Mouse (Mus musculus) embryonic facial prominence, embryonic 14.5 days (tissue): ENCODE results near the gene Btg2. TPM values are rescaled to one million over a fixed set of nuclear protein-coding genes. Genes with fewer than 3 reads are reported as not detected.
A peak's percentile ranks its signal among the peaks of the same experiment; 100 is the strongest.

ENCODE experiments used
- ATAC-seq: fragments of 200-750 bp; cut with Nextera tagmentation; 2 replicates; pipeline ENCODE4 v1.8.0; 2017; ENCODE audit warnings: low read depth, moderate number of reproducible peaks, moderate TSS enrichment
- DNase-seq: peaks from one replicate; pipeline ENCODE4 v3.0.0-alpha.2; 2015; ENCODE audit warnings: low spot score
- H3K27ac ChIP-seq: fragments of 300-500 bp; sonication (generic); replicated peaks from 2 replicates; pipeline ENCODE4 v1.5.1; 2014; ENCODE audit warnings: low read depth, mild to moderate bottlenecking, low read length, moderate library complexity
- H3K27me3 ChIP-seq: fragments of 300-500 bp; sonication (generic); replicated peaks from 2 replicates; pipeline ENCODE4 v1.6.1; 2014; ENCODE audit warnings: low read length; ENCODE audit not compliant: control insufficient read depth, insufficient read depth
- H3K36me3 ChIP-seq: fragments of 300-500 bp; sonication (generic); 2 replicates; pipeline ENCODE4 v1.6.1; 2014; ENCODE audit warnings: low read length, mixed read lengths; ENCODE audit not compliant: control insufficient read depth, insufficient read depth
- H3K4me1 ChIP-seq: fragments of 300-500 bp; sonication (generic); 2 replicates; pipeline ENCODE4 v1.6.1; 2014; ENCODE audit warnings: antibody characterized with exemption, low read length; ENCODE audit not compliant: control insufficient read depth, insufficient read depth
- H3K4me2 ChIP-seq: fragments of 300-500 bp; sonication (generic); 2 replicates; pipeline ENCODE4 v1.6.1; 2014; ENCODE audit warnings: low read depth, mild to moderate bottlenecking, low read length, moderate library complexity, mixed read lengths
- H3K4me3 ChIP-seq: fragments of 300-500 bp; sonication (generic); 2 replicates; pipeline ENCODE4 v1.5.1; 2014; ENCODE audit warnings: low read depth, mild to moderate bottlenecking, low read length
- H3K9ac ChIP-seq: fragments of 300-500 bp; sonication (generic); 2 replicates; pipeline ENCODE4 v1.6.1; 2014; ENCODE audit warnings: low read depth, mild to moderate bottlenecking, low read length, moderate library complexity, mixed read lengths
- H3K9me3 ChIP-seq: fragments of 300-500 bp; sonication (generic); 2 replicates; pipeline ENCODE4 v1.6.1; 2016; ENCODE audit warnings: low read length; ENCODE audit not compliant: control insufficient read depth
- WGBS: fragments of 180-500 bp; shearing (Covaris S2); extraction: QIAGEN DNeasy Blood & Tissue Kit; methylation state at CpG from one replicate; pipeline ENCODE4 v1.1.7; 2014; 5-methylcytosine and 5-hydroxymethylcytosine counted together
- polyA plus RNA-seq: library from polyadenylated mRNA; unstranded; fragments of >200 nt; fragmentation: Nextera tagmentation; extraction: Ambion mirVana; gene quantifications from 2 replicates; pipeline ENCODE4 v1.2.1, GENCODE M21; 2014

The Btg2 gene
- polyA plus RNA-seq, 1 experiment from 2014 or later, result 41.3 TPM

DNA sequence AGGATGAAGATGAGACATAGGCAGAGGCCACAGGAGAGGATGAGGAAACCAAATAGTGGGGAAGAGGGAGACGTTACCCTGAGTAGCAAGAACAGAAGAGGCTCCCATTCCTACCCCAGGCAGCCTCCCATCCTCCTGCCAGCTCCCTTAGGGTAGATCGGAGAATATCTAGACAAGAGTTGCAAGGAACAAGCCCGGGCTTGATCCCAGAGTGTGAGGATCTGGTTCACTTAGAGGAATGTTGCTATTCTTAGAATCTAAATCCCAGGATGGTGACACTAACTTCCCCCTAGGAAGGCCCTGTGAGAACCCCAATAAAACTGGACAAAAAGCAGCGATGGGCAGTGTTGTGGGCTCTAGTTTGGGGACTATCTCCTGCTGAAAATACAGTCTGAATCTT lies 22.0 kb upstream of the Btg2 start:
- Histone ChIP-seq H3K4me1 (peaks cover 26% of the 10 kb centered on the region), H3K36me3 (no peaks in the 10 kb centered on the region), H3K4me3 (no peak overlapping the region), H3K9ac (no peak overlapping the region), H3K9me3 (no peaks in the 10 kb centered on the region), H3K27me3 (no peaks in the 10 kb centered on the region), H3K4me2 (no peak overlapping the region), H3K27ac (no peak overlapping the region)
- WGBS, result 69% methylated on average over 4 of the region's 4 CpGs
- peak; percentile 59 for DNase-seq
- ATAC-seq, result no peak

DNA sequence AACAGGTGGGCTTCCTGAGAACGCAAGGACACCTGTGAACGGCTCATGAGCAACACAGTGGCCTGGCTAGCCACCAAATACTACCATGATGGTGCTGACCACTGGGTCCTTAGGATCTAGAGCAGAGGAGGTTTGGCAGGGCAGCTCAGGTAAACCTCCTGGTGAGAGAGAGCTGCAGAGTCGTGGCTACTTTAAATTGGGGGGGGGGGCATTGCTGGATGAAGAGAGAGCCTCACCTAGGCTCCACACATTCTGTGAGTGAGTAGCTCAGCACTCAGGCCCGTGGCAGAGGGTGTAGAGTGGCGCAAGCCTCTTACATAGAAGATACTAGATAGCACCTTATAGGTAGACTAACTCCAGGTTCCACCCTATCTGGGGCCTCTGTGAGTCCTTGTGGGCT lies 21.5 kb upstream of the Btg2 start:
- ATAC-seq (no peak), DNase-seq (no peak)
- Histone ChIP-seq H3K27me3 (no peaks in the 10 kb centered on the region), H3K9ac (no peak overlapping the region), H3K27ac (no peak overlapping the region), H3K36me3 (no peaks in the 10 kb centered on the region), H3K4me1 (peaks cover 31% of the 10 kb centered on the region), H3K4me2 (no peak overlapping the region), H3K9me3 (no peaks in the 10 kb centered on the region), H3K4me3 (no peak overlapping the region)
- WGBS, result 85% methylated on average over 5 of the region's 5 CpGs

DNA sequence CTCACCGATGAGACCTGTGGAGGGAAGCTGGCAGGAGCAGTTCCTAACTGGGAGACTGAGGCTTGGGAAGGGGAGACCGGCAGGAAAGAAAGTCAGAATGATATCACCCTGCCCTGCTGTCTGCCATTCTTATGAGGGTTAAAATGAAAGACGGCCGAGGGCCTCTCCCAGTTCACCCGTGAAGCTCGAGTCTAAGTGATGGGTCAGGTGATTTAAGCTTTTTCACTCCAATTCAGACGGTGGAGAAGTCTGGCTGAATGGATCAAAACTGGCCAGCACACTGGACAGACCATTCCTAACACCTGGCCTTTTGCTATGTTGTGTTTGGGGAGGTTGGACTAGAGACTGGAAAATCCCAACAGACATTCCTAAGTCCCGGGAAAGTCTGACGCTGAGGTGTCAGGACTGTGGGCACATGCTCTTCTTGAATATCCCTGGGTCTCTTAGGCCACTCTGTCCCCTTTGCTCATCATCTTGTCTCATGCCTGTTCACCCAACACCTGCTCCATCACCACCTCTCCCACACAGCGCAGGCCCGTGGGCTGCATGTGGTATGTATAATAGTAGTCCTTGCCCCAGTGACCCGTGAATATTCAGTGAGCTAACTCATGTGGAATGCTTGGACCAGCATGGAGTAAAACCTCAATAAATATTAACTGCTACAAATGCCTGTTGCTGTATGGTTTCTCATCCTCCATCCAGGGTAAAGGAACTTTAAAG lies 20.8 kb upstream of the Btg2 start:
- DNase-seq, result no peak
- no peak for ATAC-seq
- peak overlapping the region; percentile 59 for H3K9ac ChIP-seq
- no peaks in the 10 kb centered on the region for H3K36me3 ChIP-seq
- H3K27ac ChIP-seq, result peak overlapping the region; percentile 89
- peak overlapping the region; percentile 59 for H3K4me2 ChIP-seq
- H3K4me1 ChIP-seq, result peaks cover 36% of the 10 kb centered on the region
- H3K9me3 ChIP-seq, result no peaks in the 10 kb centered on the region
- 17% methylated on average over 12 of the region's 12 CpGs for WGBS
- peak overlapping the region; percentile 40 for H3K4me3 ChIP-seq
- H3K27me3 ChIP-seq, result no peaks in the 10 kb centered on the region

DNA sequence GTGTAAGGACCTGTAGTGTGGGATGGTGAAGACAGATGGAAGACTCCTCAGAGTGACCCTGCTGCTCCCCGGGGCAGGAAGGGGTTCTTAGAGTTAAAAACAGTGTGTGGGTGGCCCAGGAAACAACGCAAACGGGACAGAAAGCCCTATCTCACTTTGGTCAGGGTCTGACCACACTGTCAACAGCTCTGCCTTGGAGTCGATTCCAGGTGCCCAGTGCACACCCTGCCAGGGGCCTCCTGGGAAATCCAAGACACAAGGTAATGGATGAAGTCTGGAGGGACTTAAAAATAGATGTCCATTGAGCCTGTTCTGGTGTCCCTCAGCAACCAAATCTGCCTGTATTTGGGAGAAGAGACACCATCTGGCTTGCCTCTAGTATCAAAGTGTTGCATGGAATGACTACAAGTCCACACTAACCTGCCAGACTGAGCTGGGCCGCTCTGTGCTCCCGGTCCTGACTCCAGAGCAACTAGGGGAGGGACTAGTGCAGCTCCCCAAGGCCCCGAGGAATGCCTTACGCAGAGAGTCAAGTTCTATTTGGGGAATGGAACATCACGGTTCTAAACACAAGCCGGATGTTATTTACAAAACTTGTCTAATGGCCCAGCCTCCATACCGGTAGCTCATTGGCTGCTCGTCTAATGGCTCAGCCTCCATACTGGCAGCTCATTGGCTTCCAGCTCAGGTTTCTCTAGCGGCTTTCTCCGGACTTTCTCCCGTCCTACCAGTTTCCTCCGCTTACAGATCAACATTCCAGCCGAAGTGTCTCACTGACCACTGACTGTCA lies 20.0 kb upstream of the Btg2 start:
- H3K9ac ChIP-seq, result peak overlapping the region; percentile 59
- 6% methylated on average over 17 of the region's 17 CpGs for WGBS
- H3K4me1 ChIP-seq, result peaks cover 44% of the 10 kb centered on the region

DNA sequence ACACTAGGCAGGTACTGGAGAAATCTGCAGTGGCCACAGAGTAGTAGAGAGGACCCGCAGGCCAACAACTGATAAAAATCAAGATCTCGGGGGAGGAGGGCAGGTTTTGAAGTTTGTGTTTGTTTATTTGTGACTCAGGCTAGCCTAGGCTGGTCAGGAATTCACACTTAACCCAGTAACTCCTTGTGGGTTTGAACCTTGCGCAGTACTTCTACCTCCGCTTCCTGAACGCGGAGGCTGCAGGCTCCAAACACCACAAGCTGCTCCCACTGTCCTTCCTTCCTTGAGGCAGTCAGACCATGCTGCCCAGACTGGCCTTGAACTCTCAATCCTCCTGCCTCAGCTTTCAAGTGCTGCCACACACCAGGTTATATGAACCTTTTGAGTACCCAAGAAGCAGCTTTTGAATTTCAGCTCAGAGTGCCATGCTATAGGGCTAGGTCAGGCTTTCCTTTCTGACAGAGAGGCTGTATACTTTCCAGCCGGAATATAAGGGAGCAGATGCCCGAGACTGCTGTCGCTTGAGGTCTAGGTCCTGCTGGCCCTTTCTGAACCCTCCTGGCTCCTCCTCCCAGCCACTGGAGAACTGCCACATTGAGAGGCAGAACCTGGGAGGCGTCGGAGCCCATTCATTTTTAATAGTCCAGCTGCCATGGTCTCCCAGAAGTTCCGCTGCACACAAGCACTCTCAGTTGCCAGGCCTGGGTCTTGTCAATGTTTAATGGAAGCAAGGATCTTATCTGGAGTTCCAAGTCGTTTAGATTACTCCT lies 19.2 kb upstream of the Btg2 start:
- Histone ChIP-seq H3K4me2 (peak overlapping the region; percentile 59), H3K36me3 (no peaks in the 10 kb centered on the region), H3K27ac (peak overlapping the region; percentile 89), H3K9me3 (no peaks in the 10 kb centered on the region), H3K27me3 (no peaks in the 10 kb centered on the region), H3K4me3 (no peak overlapping the region), H3K9ac (peak overlapping the region; percentile 49; the same call in 1 of the 2 replicates), H3K4me1 (peaks cover 52% of the 10 kb centered on the region)
- DNase-seq (no peak), ATAC-seq (no peak)
- 61% methylated on average over 13 of the region's 13 CpGs for WGBS

More for the DNA sequence above, 20.0 kb upstream of the Btg2 start:
- no peaks in the 10 kb centered on the region for H3K27me3 ChIP-seq
- peak overlapping the region; percentile 89 for H3K27ac ChIP-seq
- ATAC-seq (peak; percentile 91), DNase-seq (peak; percentile 98)
- H3K4me2 ChIP-seq, result peak overlapping the region; percentile 59
- H3K36me3 ChIP-seq, result no peaks in the 10 kb centered on the region
- no peaks in the 10 kb centered on the region for H3K9me3 ChIP-seq
- peak overlapping the region; percentile 40 for H3K4me3 ChIP-seq

DNA sequence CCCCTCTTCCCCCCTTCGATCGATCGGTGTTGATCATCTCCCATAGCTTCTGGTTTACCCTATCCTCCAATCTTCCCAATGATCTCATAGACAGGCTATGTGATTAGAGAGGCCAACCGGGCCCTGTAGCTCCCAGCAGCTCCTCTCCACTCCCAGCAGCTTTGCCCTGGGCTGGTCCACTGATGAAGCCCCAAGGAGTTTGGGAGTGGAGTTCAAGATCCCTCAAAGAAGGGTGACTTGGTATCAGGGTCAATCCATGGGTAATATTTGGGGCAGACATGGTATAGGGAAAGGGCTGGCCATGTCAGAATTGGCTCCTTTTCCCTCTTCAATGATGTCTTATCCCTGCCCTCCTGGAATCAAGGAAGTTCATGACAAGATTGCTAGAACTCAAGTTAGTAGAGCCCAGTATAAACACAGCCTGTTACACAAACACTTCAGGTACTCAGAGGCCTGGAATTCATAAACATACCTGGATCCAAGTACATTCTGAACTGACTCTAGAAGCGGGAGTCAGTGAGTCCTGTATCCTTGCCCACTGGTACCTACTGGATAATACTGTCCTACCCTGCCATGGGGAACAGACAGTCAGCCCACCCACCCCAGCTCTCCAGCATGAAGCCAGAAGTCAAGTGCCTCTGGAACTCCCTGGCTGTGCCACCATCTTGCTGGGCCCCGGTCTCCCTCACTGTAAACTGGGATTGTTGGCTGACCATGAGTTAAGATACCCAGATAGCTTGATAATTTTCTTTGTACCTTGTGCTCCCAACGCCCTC lies 18.3 kb upstream of the Btg2 start:
- no peaks in the 10 kb centered on the region for H3K36me3 ChIP-seq
- H3K27me3 ChIP-seq, result no peaks in the 10 kb centered on the region
- H3K4me1 ChIP-seq, result peaks cover 57% of the 10 kb centered on the region
- ATAC-seq (no peak), DNase-seq (no peak)
- no peak overlapping the region for H3K9ac ChIP-seq
- H3K27ac ChIP-seq, result peak overlapping the region; percentile 89
- H3K4me2 ChIP-seq, result no peak overlapping the region
- 91% methylated on average over 7 of the region's 7 CpGs for WGBS
- no peaks in the 10 kb centered on the region for H3K9me3 ChIP-seq
- no peak overlapping the region for H3K4me3 ChIP-seq

DNA sequence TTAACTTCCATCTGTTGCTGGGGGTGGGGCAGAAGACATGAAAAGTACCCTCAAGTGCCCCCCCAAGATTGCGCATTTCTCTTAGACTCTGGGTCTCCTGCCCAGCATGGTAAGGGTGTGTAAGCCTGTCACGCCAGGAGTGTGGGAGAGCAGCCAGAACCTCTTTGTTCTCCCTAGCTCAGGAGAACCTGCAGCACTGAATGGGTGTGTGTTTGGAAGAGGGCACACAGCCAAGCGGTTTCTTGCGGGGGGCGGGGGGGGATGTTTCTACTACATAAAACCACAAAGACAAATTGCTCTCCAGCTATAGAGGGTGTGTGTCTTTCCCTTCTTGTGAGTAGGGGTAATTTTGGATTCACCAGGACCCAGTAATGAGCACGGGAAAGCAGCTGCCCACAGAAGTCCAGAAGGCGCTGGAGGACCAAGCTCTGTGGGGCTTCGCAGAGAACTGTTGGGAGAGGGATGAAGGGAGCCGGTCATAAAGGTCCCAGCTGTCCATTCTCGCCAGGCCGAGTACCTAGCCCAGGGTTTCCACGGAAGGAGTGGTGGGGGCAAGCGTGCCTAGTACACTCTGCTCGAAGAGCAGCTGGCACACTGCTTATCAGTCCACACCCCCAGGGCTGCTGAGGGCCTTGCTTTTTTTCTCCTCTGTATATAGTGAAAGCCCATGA lies 17.5 kb upstream of the Btg2 start:
- peaks cover 59% of the 10 kb centered on the region for H3K4me1 ChIP-seq
- no peaks in the 10 kb centered on the region for H3K9me3 ChIP-seq
- DNase-seq, result peak; percentile 92
- peak; percentile 41 for ATAC-seq
- H3K36me3 ChIP-seq, result no peaks in the 10 kb centered on the region
- 0 out of 2 replicates have a peak overlapping the region, but pooled peaks have one; percentile 0 for H3K4me2 ChIP-seq
- no peaks in the 10 kb centered on the region for H3K27me3 ChIP-seq
- peak overlapping the region; percentile 82 for H3K27ac ChIP-seq
- H3K9ac ChIP-seq, result 0 out of 2 replicates have a peak overlapping the region, but pooled peaks have one; percentile 22
- no peak overlapping the region for H3K4me3 ChIP-seq
- 47% methylated on average over 14 of the region's 14 CpGs for WGBS
